Mouse (Mus musculus): ENCODE measurements around the gene Bcs1l. TPM values are rescaled to one million over a fixed set of nuclear protein-coding genes. Genes with fewer than 3 reads are reported as not detected.

Bcs1l gene
- total and polyA plus RNA-seq, 3 experiments: 18.6 to 29.1 (median 27.1) TPM

DNA sequence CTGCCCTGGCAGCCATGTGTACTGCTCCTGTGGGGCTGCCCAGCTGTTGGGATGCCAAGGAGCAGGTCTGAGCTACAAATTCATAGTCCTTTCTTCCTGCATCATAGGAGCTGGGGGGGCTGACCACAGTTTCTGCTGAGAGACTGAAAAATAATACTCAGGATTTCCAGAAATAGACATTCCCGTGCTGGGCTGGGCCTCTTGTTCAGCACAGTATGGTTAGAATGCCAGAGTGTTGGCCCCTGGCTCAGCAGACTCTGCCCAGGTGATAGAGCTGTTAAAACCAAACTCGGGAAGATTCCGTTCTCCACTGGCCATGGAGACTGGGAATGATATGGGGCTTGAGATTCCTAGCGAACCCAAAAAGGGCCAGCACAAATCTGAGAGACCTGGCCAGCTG is 38.0 kb downstream of the Bcs1l start:
- in situ Hi-C loops (cut with MboI; ENCODE audit: low pct_ligation_motif_present, low pct_unique_long_range_greater_than_20kb, low sequenced_read_pairs): no loop called here
- H3K9me3 ChIP-seq (replicated peaks; ENCODE audit: low read length): no peaks in the 10 kb centered on the region
- H3K36me3 ChIP-seq (replicated peaks in 1 of 2; ENCODE audit: control insufficient read depth in 1 of 2, insufficient read depth in 1 of 2, low read length in 1 of 2): no peaks in the 10 kb centered on the region
- H3K27ac ChIP-seq (ENCODE audit: insufficient read depth, low read depth): no peak overlapping the region
- no peak overlapping the region for H3K4me3 ChIP-seq (replicated peaks in 1 of 3; ENCODE audit: low read depth in 2 of 3, low read length in 2 of 3, poor library complexity in 1 of 3)
- dilution Hi-C loops (cut with MboI; ENCODE audit: extremely low pct_ligation_motif_present, extremely low pct_unique_long_range_greater_than_20kb, low sequenced_read_pairs): no loop called here
- DNase-seq (ENCODE audit: extremely low read depth): no peak
- 0 out of 4 replicates have a peak, but pooled peaks cover 0 to 4% of the 10 kb centered on the region in 2 experiments for H3K4me1 ChIP-seq (ENCODE audit: control insufficient read depth in 1 of 2, insufficient read depth in 2 of 2)
- H3K27me3 ChIP-seq (replicated peaks): no peaks in the 10 kb centered on the region
- TF ChIP-seq CHD1 (IDR thresholded peaks at IDR 0.05; ENCODE audit: low read depth, low read length): no peak
- no peak for TF ChIP-seq NRF1 (IDR thresholded peaks at IDR 0.05; ENCODE audit: low read depth, low read length)
- TF ChIP-seq JUND (conservative IDR thresholded peaks at IDR 0.05; ENCODE audit: low read depth, low read length): no peak
- no peak for TF ChIP-seq CHD2 (IDR thresholded peaks at IDR 0.05; ENCODE audit: low read length)
- no peak for TF ChIP-seq EP300 (IDR thresholded peaks at IDR 0.05; ENCODE audit: low read length)
- H3K9ac ChIP-seq (ENCODE audit: insufficient read depth, low read depth): no peak overlapping the region
- H3K79me2 ChIP-seq (replicated peaks; ENCODE audit: control insufficient read depth, extremely low read depth, insufficient read depth, poor library complexity, severe bottlenecking): no peaks in the 10 kb centered on the region
- no peak overlapping the region for H3K4me2 ChIP-seq (ENCODE audit: insufficient read depth, low read depth, poor library complexity, severe bottlenecking)

- no peak overlapping the region for H3K27ac ChIP-seq (ENCODE audit: insufficient read depth, low read depth)
- no peaks in the 10 kb centered on the region for H3K79me2 ChIP-seq (replicated peaks; ENCODE audit: control insufficient read depth, extremely low read depth, insufficient read depth, poor library complexity, severe bottlenecking)
- no peak overlapping the region for H3K4me2 ChIP-seq (ENCODE audit: insufficient read depth, low read depth, poor library complexity, severe bottlenecking)
- dilution Hi-C loops (cut with MboI; ENCODE audit: extremely low pct_ligation_motif_present, extremely low pct_unique_long_range_greater_than_20kb, low sequenced_read_pairs) (no loop called here), in situ Hi-C loops (cut with MboI; ENCODE audit: low pct_ligation_motif_present, low pct_unique_long_range_greater_than_20kb, low sequenced_read_pairs) (no loop called here)
- no peak overlapping the region for H3K4me3 ChIP-seq (replicated peaks in 1 of 3; ENCODE audit: low read depth in 2 of 3, low read length in 2 of 3, poor library complexity in 1 of 3)
- TF ChIP-seq ZKSCAN1 (IDR thresholded peaks at IDR 0.05; ENCODE audit: borderline replicate concordance, low read depth, low read length) (no peak), MAX (IDR thresholded peaks at IDR 0.05; ENCODE audit: low read length) (no peak), EP300 (IDR thresholded peaks at IDR 0.05; ENCODE audit: low read length) (no peak), USF1 (IDR thresholded peaks at IDR 0.05; ENCODE audit: low read depth, low read length) (no peak), MEF2A (IDR thresholded peaks at IDR 0.05; ENCODE audit: borderline replicate concordance, low read depth, low read length) (no peak), ZC3H11A (IDR thresholded peaks at IDR 0.05; ENCODE audit: low read depth, low read length) (no peak), ETS1 (conservative IDR thresholded peaks at IDR 0.05; ENCODE audit: low read depth, low read length) (no peak), POLR2AphosphoS2 (IDR thresholded peaks at IDR 0.05; ENCODE audit: low read depth, low read length) (no peak), CHD2 (IDR thresholded peaks at IDR 0.05; ENCODE audit: low read length) (no peak), E2F4 (IDR thresholded peaks at IDR 0.05; ENCODE audit: insufficient replicate concordance, low read depth, low read length) (no peak), KAT2A (IDR thresholded peaks at IDR 0.05; ENCODE audit: insufficient replicate concordance, low read length) (no peak), MAFK (IDR thresholded peaks at IDR 0.05; ENCODE audit: insufficient replicate concordance, low read length) (no peak), ZMIZ1 (IDR thresholded peaks at IDR 0.05; ENCODE audit: low read depth, low read length) (no peak), SMC3 (IDR thresholded peaks at IDR 0.05; ENCODE audit: low read depth, low read length) (no peak), GABPA (IDR thresholded peaks at IDR 0.05; ENCODE audit: insufficient replicate concordance, low read depth, low read length) (no peak), POLR2A (IDR thresholded peaks at IDR 0.05; ENCODE audit: low read depth, low read length) (no peak), ZNF384 (IDR thresholded peaks at IDR 0.05; ENCODE audit: low read depth, low read length) (no peak), MYC (IDR thresholded peaks at IDR 0.05; ENCODE audit: low read depth, low read length) (no peak), CHD1 (IDR thresholded peaks at IDR 0.05; ENCODE audit: low read depth, low read length) (no peak)
- no peaks in the 10 kb centered on the region for H3K36me3 ChIP-seq (replicated peaks in 1 of 2; ENCODE audit: control insufficient read depth in 1 of 2, insufficient read depth in 1 of 2, low read length in 1 of 2)
- no peak for DNase-seq (ENCODE audit: extremely low read depth)
- H3K27me3 ChIP-seq (replicated peaks): no peaks in the 10 kb centered on the region
- H3K4me1 ChIP-seq (ENCODE audit: control insufficient read depth in 1 of 2, insufficient read depth in 2 of 2): 0 out of 4 replicates have a peak, but pooled peaks cover 0 to 4% of the 10 kb centered on the region in 2 experiments
- no peaks in the 10 kb centered on the region for H3K9me3 ChIP-seq (replicated peaks; ENCODE audit: low read length)
- H3K9ac ChIP-seq (ENCODE audit: insufficient read depth, low read depth): no peak overlapping the region
Observed at GRCm38 (mm10) chr1:74628001-74628400, 39.9 kb downstream of the Bcs1l start.

Measured in CH12.LX (cell line).